Mouse (Mus musculus) heart, embryonic 12.5 days (tissue): Measurements from ENCODE around the gene Ei24. TPM values are rescaled to one million over a fixed set of nuclear protein-coding genes. Genes with fewer than 3 reads are reported as not detected.

Experiments used
- ATAC-seq: fragments of 200-750 bp; cut with Nextera tagmentation; 2 replicates; pipeline ENCODE4 v1.8.0; 2017; ENCODE audit warnings: moderate TSS enrichment, moderate library complexity; ENCODE audit not compliant: insufficient number of reproducible peaks, low FRiP score
- H3K27ac ChIP-seq: fragments of 300-500 bp; sonication (generic); 2 replicates; pipeline ENCODE4 v1.5.1; 2016; ENCODE audit warnings: mild to moderate bottlenecking, moderate library complexity; ENCODE audit not compliant: poor library complexity, severe bottlenecking
- H3K27me3 ChIP-seq: fragments of 300-500 bp; sonication (generic); replicated peaks from 2 replicates; pipeline ENCODE4 v1.6.1; 2016; ENCODE audit warnings: mild to moderate bottlenecking, moderate library complexity
- H3K36me3 ChIP-seq: fragments of 300-500 bp; sonication (generic); 2 replicates; pipeline ENCODE4 v1.6.1; 2016; ENCODE audit warnings: mild to moderate bottlenecking, moderate library complexity
- H3K4me1 ChIP-seq: fragments of 300-500 bp; sonication (generic); replicated peaks from 2 replicates; pipeline ENCODE4 v1.6.1; 2016; ENCODE audit warnings: mild to moderate bottlenecking
- H3K4me2 ChIP-seq: fragments of 300-500 bp; sonication (generic); 2 replicates; pipeline ENCODE4 v1.6.1; 2016; ENCODE audit warnings: mild to moderate bottlenecking, moderate library complexity
- H3K4me3 ChIP-seq: fragments of 300-500 bp; sonication (generic); 2 replicates; pipeline ENCODE4 v1.5.1; 2016; ENCODE audit warnings: mild to moderate bottlenecking
- H3K9ac ChIP-seq: fragments of 300-500 bp; sonication (generic); 2 replicates; pipeline ENCODE4 v1.6.1; 2016; ENCODE audit warnings: mild to moderate bottlenecking, moderate library complexity
- H3K9me3 ChIP-seq: fragments of 300-500 bp; sonication (generic); replicated peaks from 2 replicates; pipeline ENCODE4 v1.6.1; 2016; ENCODE audit warnings: mild to moderate bottlenecking, moderate library complexity
- WGBS: fragments of 180-500 bp; shearing (Covaris S2); methylation state at CpG from one replicate; pipeline ENCODE4 v1.1.7; 2016; 5-methylcytosine and 5-hydroxymethylcytosine counted together
- polyA plus RNA-seq: library from polyadenylated mRNA; unstranded; fragments of >200 nt; fragmentation: Nextera tagmentation; extraction: Ambion mirVana; gene quantifications from 2 replicates; pipeline ENCODE4 v1.2.1, GENCODE M21; 2016

The Ei24 gene
- polyA plus RNA-seq = 81.5 and 81.7 TPM in 2 replicates

- peak within 1 kb of the TSS; percentile 99 for H3K9ac ChIP-seq
- under 1% methylated on average over 66 of the region's 66 CpGs for WGBS
- H3K4me1 ChIP-seq = peaks cover 12% of the 10 kb centered on the region
- no peaks in the 10 kb centered on the region for H3K9me3 ChIP-seq
- 0 out of 2 replicates have a peak within 1 kb of the TSS, but pooled peaks have one; percentile 25 for H3K27ac ChIP-seq
- peak; percentile 99 for ATAC-seq
- H3K36me3 ChIP-seq = 0 out of 2 replicates have a peak, but pooled peaks cover 8% of the 10 kb centered on the region
- no peaks in the 10 kb centered on the region for H3K27me3 ChIP-seq
- peak within 1 kb of the TSS; percentile 98 for H3K4me3 ChIP-seq
- peak within 1 kb of the TSS; percentile 89 for H3K4me2 ChIP-seq
Measured at GRCm38 (mm10) chr9:36796781-36797555, at the start of gene Ei24. Gene Ei24, minus strand, starts transcription at chr9:36797393.

GRCm38 (mm10) chr9:36846346-36846745 lies 49.2 kb upstream of the Ei24 start:
- ATAC-seq = no peak
- Histone ChIP-seq H3K9ac (no peak overlapping the region), H3K36me3 (no peaks in the 10 kb centered on the region), H3K4me2 (no peak overlapping the region), H3K4me3 (no peak overlapping the region), H3K27me3 (no peaks in the 10 kb centered on the region; the same call in 1 of the 2 replicates), H3K4me1 (no peaks in the 10 kb centered on the region), H3K9me3 (no peaks in the 10 kb centered on the region), H3K27ac (no peak overlapping the region)
- 46% methylated on average over 4 of the region's 4 CpGs for WGBS

GRCm38 (mm10) chr9:36833914-36834313 lies 36.7 kb upstream of the Ei24 start:
- Histone ChIP-seq H3K36me3 (no peaks in the 10 kb centered on the region), H3K4me1 (peaks cover 6% of the 10 kb centered on the region), H3K4me3 (peak overlapping the region; percentile 51; the same call in 1 of the 2 replicates), H3K27ac (no peak overlapping the region), H3K27me3 (peaks cover 20% of the 10 kb centered on the region), H3K4me2 (peak overlapping the region; percentile 94), H3K9me3 (no peaks in the 10 kb centered on the region), H3K9ac (no peak overlapping the region)
- WGBS = 34% methylated on average over 3 of the region's 3 CpGs
- ATAC-seq = no peak

- 0 out of 2 replicates have a peak, but pooled peaks have one; percentile 45 for ATAC-seq
- Histone ChIP-seq H3K27ac (no peak overlapping the region), H3K4me3 (peak overlapping the region; percentile 51), H3K36me3 (no peaks in the 10 kb centered on the region), H3K9me3 (no peaks in the 10 kb centered on the region), H3K27me3 (peaks cover 20% of the 10 kb centered on the region), H3K4me1 (peaks cover 6% of the 10 kb centered on the region), H3K4me2 (peak overlapping the region; percentile 94), H3K9ac (peak overlapping the region; percentile 62)
- WGBS = 6% methylated on average over 31 of the region's 31 CpGs
Measured at GRCm38 (mm10) chr9:36833043-36833881, 36.1 kb upstream of the Ei24 start.

GRCm38 (mm10) chr9:36832529-36832928 lies 35.3 kb upstream of the Ei24 start:
- Histone ChIP-seq H3K27me3 (peaks cover 20% of the 10 kb centered on the region), H3K9ac (peak overlapping the region; percentile 62), H3K36me3 (no peaks in the 10 kb centered on the region), H3K4me2 (peak overlapping the region; percentile 94), H3K27ac (no peak overlapping the region), H3K9me3 (no peaks in the 10 kb centered on the region), H3K4me3 (peak overlapping the region; percentile 51), H3K4me1 (peaks cover 6% of the 10 kb centered on the region)
- peak; percentile 83 for ATAC-seq
- WGBS = under 1% methylated on average over 32 of the region's 32 CpGs

GRCm38 (mm10) chr9:36831401-36831800 lies 34.2 kb upstream of the Ei24 start:
- H3K9me3 ChIP-seq = no peaks in the 10 kb centered on the region
- H3K4me3 ChIP-seq = no peak overlapping the region
- no peak overlapping the region for H3K27ac ChIP-seq
- no peak for ATAC-seq
- H3K9ac ChIP-seq = no peak overlapping the region
- peaks cover 6% of the 10 kb centered on the region for H3K4me1 ChIP-seq
- 74% methylated on average over 6 of the region's 6 CpGs for WGBS
- peaks cover 20% of the 10 kb centered on the region for H3K27me3 ChIP-seq
- no peaks in the 10 kb centered on the region for H3K36me3 ChIP-seq
- H3K4me2 ChIP-seq = no peak overlapping the region

GRCm38 (mm10) chr9:36826612-36827363 lies 29.6 kb upstream of the Ei24 start:
- Histone ChIP-seq H3K9ac (no peak overlapping the region), H3K36me3 (no peaks in the 10 kb centered on the region), H3K4me1 (no peaks in the 10 kb centered on the region; the same call in 1 of the 2 replicates), H3K9me3 (no peaks in the 10 kb centered on the region), H3K27ac (no peak overlapping the region), H3K27me3 (0 out of 2 replicates have a peak, but pooled peaks cover 6% of the 10 kb centered on the region), H3K4me3 (no peak overlapping the region), H3K4me2 (no peak overlapping the region)
- WGBS = 46% methylated on average over 2 of the region's 2 CpGs
- ATAC-seq = no peak

GRCm38 (mm10) chr9:36822024-36822423 lies 24.8 kb upstream of the Ei24 start:
- Histone ChIP-seq H3K4me1 (peaks cover 4% of the 10 kb centered on the region; the same call in 1 of the 2 replicates), H3K9me3 (no peaks in the 10 kb centered on the region), H3K9ac (no peak overlapping the region), H3K27me3 (no peaks in the 10 kb centered on the region), H3K4me3 (no peak overlapping the region), H3K27ac (no peak overlapping the region), H3K4me2 (peak overlapping the region; percentile 24; the same call in 1 of the 2 replicates), H3K36me3 (no peaks in the 10 kb centered on the region)
- ATAC-seq = no peak
- 40% methylated on average over 2 of the region's 2 CpGs for WGBS

GRCm38 (mm10) chr9:36821644-36822000 lies 24.4 kb upstream of the Ei24 start, which contains the start of gene Fez1:
Gene Fez1, plus strand, starts transcription at chr9:36821864.
- H3K9ac ChIP-seq = no peak within 1 kb of the TSS

GRCm38 (mm10) chr9:36820969-36821643 lies 23.9 kb upstream of the Ei24 start:
- Histone ChIP-seq H3K4me1 (peaks cover 4% of the 10 kb centered on the region; the same call in 1 of the 2 replicates), H3K9me3 (no peaks in the 10 kb centered on the region), H3K36me3 (no peaks in the 10 kb centered on the region), H3K27me3 (no peaks in the 10 kb centered on the region), H3K4me3 (no peak overlapping the region), H3K27ac (no peak overlapping the region), H3K9ac (no peak overlapping the region), H3K4me2 (peak overlapping the region; percentile 24; the same call in 1 of the 2 replicates)
- WGBS = 49% methylated on average over 9 of the region's 9 CpGs
- ATAC-seq = no peak

More at GRCm38 (mm10) chr9:36821644-36822000, 24.4 kb upstream of the Ei24 start, which contains the start of gene Fez1:
- no peak within 1 kb of the TSS for H3K4me3 ChIP-seq
- peaks cover 4% of the 10 kb centered on the region; the same call in 1 of the 2 replicates for H3K4me1 ChIP-seq
- no peaks in the 10 kb centered on the region for H3K9me3 ChIP-seq
- H3K27me3 ChIP-seq = no peaks in the 10 kb centered on the region
- H3K36me3 ChIP-seq = no peaks in the 10 kb centered on the region
- H3K27ac ChIP-seq = no peak within 1 kb of the TSS
- peak within 1 kb of the TSS; percentile 24; the same call in 1 of the 2 replicates for H3K4me2 ChIP-seq
- WGBS = 7% methylated on average over 8 of the region's 8 CpGs
- no peak for ATAC-seq
